ENCODE assay signal across 22 mouse cellular contexts in genomic region chr2:76590221-76590620, GRCm38 (mm10). TPM values are rescaled to one million over a fixed set of nuclear protein-coding genes. Genes with fewer than 3 reads are reported as not detected.
"Had no signal": no experiment of that assay in that cellular context is flagged by ENCODE, and none has a peak within 500 bp of the region (broad histone marks: within the 10 kb centered on the region; RNA-seq: fewer than 3 reads in every experiment).

No protein-coding gene starts in this region.

- H3K9ac ChIP-seq: liver, embryonic 13.5 days; liver, embryonic 15.5 days; liver, postnatal 0 days; midbrain, embryonic 12.5 days; neural tube, embryonic 13.5 days; neural tube, embryonic 15.5 days had no signal

- H3K27ac ChIP-seq: liver, embryonic 13.5 days; liver, embryonic 15.5 days; midbrain, embryonic 10.5 days; midbrain, embryonic 12.5 days; neural tube, embryonic 13.5 days; neural tube, embryonic 15.5 days had no signal

- H3K4me3 ChIP-seq: liver, embryonic 13.5 days; liver, embryonic 15.5 days; midbrain, embryonic 10.5 days; midbrain, embryonic 12.5 days; myocyte; neural tube, embryonic 13.5 days; neural tube, embryonic 15.5 days had no signal

- H3K4me2 ChIP-seq: liver, embryonic 11.5 days; liver, embryonic 13.5 days; liver, embryonic 15.5 days; midbrain, embryonic 12.5 days; neural tube, embryonic 13.5 days; neural tube, embryonic 15.5 days had no signal

- H3K4me1 ChIP-seq: liver, embryonic 13.5 days; liver, embryonic 15.5 days; midbrain, embryonic 10.5 days; midbrain, embryonic 12.5 days; neural tube, embryonic 13.5 days; neural tube, embryonic 15.5 days had no signal

- DNase-seq: liver; liver, embryonic 13.5 days; liver, postnatal 0 days; midbrain, embryonic 14.5 days; retina, postnatal 1 day; right cerebral cortex, adult 18-20 months; right cerebral cortex, postnatal 25 days; right cerebral cortex, postnatal 4 days; spleen, adult 18-20 months; thymus, adult 18-20 months; thymus, postnatal 14 days; thymus, postnatal 36 days had no signal

- H3K27me3 ChIP-seq: liver, embryonic 13.5 days; liver, embryonic 15.5 days; midbrain, embryonic 12.5 days; neural tube, embryonic 13.5 days; neural tube, embryonic 15.5 days had no signal

- H3K36me3 ChIP-seq: liver, embryonic 13.5 days; liver, embryonic 15.5 days had no signal

- ATAC-seq: liver, postnatal 0 days; midbrain, embryonic 16.5 days had no signal

- H3K9me3 ChIP-seq: liver, embryonic 13.5 days; liver, embryonic 15.5 days; midbrain, embryonic 10.5 days; midbrain, embryonic 12.5 days; neural tube, embryonic 13.5 days; neural tube, embryonic 15.5 days had no signal

RNA-seq across cellular contexts. Expression of gene Pjvk, which starts 58.1 kb away (rescaled TPM):
- total RNA-seq: megakaryocyte-erythroid progenitor cell, adult 5-6 weeks had no signal
- polyA plus RNA-seq: liver, embryonic 11.5 days; liver, embryonic 13.5 days; liver, embryonic 15.5 days; liver, postnatal 0 days; small intestine, adult 2 months had no signal
